Mouse (Mus musculus): ENCODE results near the gene Adcy5. TPM values are rescaled to one million over a fixed set of nuclear protein-coding genes. Genes with fewer than 3 reads are reported as not detected.

Adcy5 gene
- total and polyA plus RNA-seq, 3 experiments = under 0.01 to 0.08 TPM; not detected in 1

GRCm38 (mm10) chr16:35139416-35139815 is 15.3 kb upstream of the Adcy5 start:
- Histone ChIP-seq H3K27ac (ENCODE audit: control insufficient read depth, low read depth, low read length) (no peak overlapping the region), H3K9ac (ENCODE audit: control insufficient read depth, low read depth, low read length, poor library complexity, severe bottlenecking) (no peak overlapping the region), H3K9me3 (replicated peaks; ENCODE audit: insufficient read depth, low read length) (no peaks in the 10 kb centered on the region), H3K4me1 (ENCODE audit: control insufficient read depth in 1 of 2, insufficient read depth in 2 of 2, low read length in 2 of 2) (no peaks in the 10 kb centered on the region), H3K36me3 (ENCODE audit: control insufficient read depth in 1 of 2, insufficient read depth in 2 of 2, low read length in 2 of 2) (no peaks in the 10 kb centered on the region), H3K79me2 (ENCODE audit: control insufficient read depth, insufficient read depth, low read length, poor library complexity) (no peaks in the 10 kb centered on the region), H3K27me3 (ENCODE audit: control insufficient read depth in 1 of 2, insufficient read depth in 2 of 2, low read length in 2 of 2) (no peaks in the 10 kb centered on the region), H3K4me3 (ENCODE audit: control insufficient read depth in 1 of 2, insufficient read depth in 1 of 2, low read depth in 2 of 2, low read length in 2 of 2) (no peak overlapping the region)
- no peak for DNase-seq (ENCODE audit: low read depth, low spot score)
- TF ChIP-seq ZC3H11A (IDR thresholded peaks at IDR 0.05; ENCODE audit: low read depth, low read length) (no peak), KAT2A (conservative IDR thresholded peaks at IDR 0.05; ENCODE audit: low read depth, low read length) (no peak), SIN3A (IDR thresholded peaks at IDR 0.05; ENCODE audit: low read length) (no peak), USF1 (IDR thresholded peaks at IDR 0.05; ENCODE audit: low read depth, low read length) (no peak), CTCF (IDR thresholded peaks at IDR 0.05 in 2 of 3, conservative IDR thresholded peaks at IDR 0.05 in 1 of 3; ENCODE audit: control insufficient read depth in 1 of 3, insufficient read depth in 1 of 3, low read depth in 2 of 3, low read length in 3 of 3, poor library complexity in 1 of 3, severe bottlenecking in 1 of 3) (no peak), CHD2 (IDR thresholded peaks at IDR 0.05; ENCODE audit: low read length) (no peak), ELF1 (IDR thresholded peaks at IDR 0.05; ENCODE audit: low read depth, low read length) (no peak), EP300 (IDR thresholded peaks at IDR 0.05; ENCODE audit: low read depth in 1 of 2, low read length in 2 of 2) (no peak), BHLHE40 (IDR thresholded peaks at IDR 0.05; ENCODE audit: borderline replicate concordance, low read depth, low read length) (no peak), MAFK (IDR thresholded peaks at IDR 0.05; ENCODE audit: borderline replicate concordance, low read depth, low read length) (no peak), HCFC1 (IDR thresholded peaks at IDR 0.05; ENCODE audit: low read depth, low read length) (no peak), GATA1 (IDR thresholded peaks at IDR 0.05; ENCODE audit: low read depth, low read length) (no peak), MYC (IDR thresholded peaks at IDR 0.05; ENCODE audit: low read depth, low read length) (no peak)

- Histone ChIP-seq H3K36me3 (ENCODE audit: control insufficient read depth in 1 of 2, insufficient read depth in 2 of 2, low read length in 2 of 2) (no peaks in the 10 kb centered on the region), H3K9me3 (replicated peaks; ENCODE audit: insufficient read depth, low read length) (no peaks in the 10 kb centered on the region), H3K79me2 (ENCODE audit: control insufficient read depth, insufficient read depth, low read length, poor library complexity) (no peaks in the 10 kb centered on the region), H3K4me3 (ENCODE audit: control insufficient read depth in 1 of 2, insufficient read depth in 1 of 2, low read depth in 2 of 2, low read length in 2 of 2) (no peak overlapping the region), H3K27ac (ENCODE audit: control insufficient read depth, low read depth, low read length) (no peak overlapping the region), H3K4me1 (ENCODE audit: control insufficient read depth in 1 of 2, insufficient read depth in 2 of 2, low read length in 2 of 2) (no peaks in the 10 kb centered on the region), H3K27me3 (ENCODE audit: control insufficient read depth in 1 of 2, insufficient read depth in 2 of 2, low read length in 2 of 2) (no peaks in the 10 kb centered on the region), H3K9ac (ENCODE audit: control insufficient read depth, low read depth, low read length, poor library complexity, severe bottlenecking) (no peak overlapping the region)
- TF ChIP-seq UBTF (IDR thresholded peaks at IDR 0.05; ENCODE audit: borderline replicate concordance, insufficient read depth, low read depth, low read length) = no peak
- no peak for TF ChIP-seq MEF2A (IDR thresholded peaks at IDR 0.05; ENCODE audit: extremely low read depth, insufficient replicate concordance, low read depth, low read length, poor library complexity, severe bottlenecking)
- TF ChIP-seq CHD2 (IDR thresholded peaks at IDR 0.05; ENCODE audit: low read length) = no peak
- TF ChIP-seq ZKSCAN1 (IDR thresholded peaks at IDR 0.05; ENCODE audit: low read depth, low read length) = no peak
- TF ChIP-seq USF2 (IDR thresholded peaks at IDR 0.05; ENCODE audit: borderline replicate concordance in 1 of 2, insufficient read depth in 1 of 2, low read depth in 1 of 2, low read length in 2 of 2) = no peak
- TF ChIP-seq USF1 (IDR thresholded peaks at IDR 0.05; ENCODE audit: low read depth, low read length) = no peak
- no peak for TF ChIP-seq POLR2AphosphoS5 (IDR thresholded peaks at IDR 0.05; ENCODE audit: borderline replicate concordance, low read depth, low read length)
- no peak for TF ChIP-seq MXI1 (IDR thresholded peaks at IDR 0.05; ENCODE audit: low read depth, low read length)
- TF ChIP-seq KAT2A (conservative IDR thresholded peaks at IDR 0.05; ENCODE audit: low read depth, low read length) = no peak
- no peak for TF ChIP-seq ETS1 (IDR thresholded peaks at IDR 0.05; ENCODE audit: low read depth, low read length)
- no peak for TF ChIP-seq GATA1 (IDR thresholded peaks at IDR 0.05; ENCODE audit: low read depth, low read length)
- TF ChIP-seq TBP (IDR thresholded peaks at IDR 0.05; ENCODE audit: low read depth, low read length) = no peak
- no peak for TF ChIP-seq MAZ (IDR thresholded peaks at IDR 0.05; ENCODE audit: low read depth, low read length)
- no peak for TF ChIP-seq RAD21 (IDR thresholded peaks at IDR 0.05; ENCODE audit: low read depth, low read length)
- TF ChIP-seq CTCF (IDR thresholded peaks at IDR 0.05 in 2 of 3, conservative IDR thresholded peaks at IDR 0.05 in 1 of 3; ENCODE audit: control insufficient read depth in 1 of 3, insufficient read depth in 1 of 3, low read depth in 2 of 3, low read length in 3 of 3, poor library complexity in 1 of 3, severe bottlenecking in 1 of 3) = no peak
- no peak for TF ChIP-seq SIN3A (IDR thresholded peaks at IDR 0.05; ENCODE audit: low read length)
- no peak for TF ChIP-seq MAX (IDR thresholded peaks at IDR 0.05; ENCODE audit: low read length)
- no peak for TF ChIP-seq ZNF384 (IDR thresholded peaks at IDR 0.05; ENCODE audit: low read depth, low read length)
- TF ChIP-seq ZC3H11A (IDR thresholded peaks at IDR 0.05; ENCODE audit: low read depth, low read length) = no peak
- DNase-seq (ENCODE audit: low read depth, low spot score) = no peak
These were observed 14.6 kb upstream of the Adcy5 start for GRCm38 (mm10) chr16:35139873-35140619.

Data from MEL (cell line).